Mouse (Mus musculus) liver, postnatal 0 days (tissue): ENCODE measurements around the gene Serpina1f. TPM values are rescaled to one million over a fixed set of nuclear protein-coding genes. Genes with fewer than 3 reads are reported as not detected.

Source experiments
- ATAC-seq: fragments of 200-750 bp; cut with Nextera tagmentation; 2 replicates; pipeline ENCODE4 v1.8.0; 2017; ENCODE audit warnings: mild to moderate bottlenecking, moderate library complexity
- DNase-seq: peaks from one replicate; pipeline ENCODE4 v3.0.0-alpha.2; 2016
- H3K27ac ChIP-seq: fragments of 300-500 bp; sonication (generic); 2 replicates; pipeline ENCODE4 v1.5.1; 2014; ENCODE audit warnings: antibody characterized with exemption, moderate library complexity, mild to moderate bottlenecking, low read depth
- H3K27me3 ChIP-seq: fragments of 300-500 bp; sonication (generic); 2 replicates; pipeline ENCODE4 v1.6.1; 2014; ENCODE audit warnings: low read length, control low read depth, mixed read lengths; ENCODE audit not compliant: insufficient read depth
- H3K36me3 ChIP-seq: fragments of 300-500 bp; sonication (generic); replicated peaks from 2 replicates; pipeline ENCODE4 v1.6.1; 2014; ENCODE audit warnings: mild to moderate bottlenecking, control low read depth, low read length, moderate library complexity, mixed read lengths; ENCODE audit not compliant: insufficient read depth
- H3K4me1 ChIP-seq: fragments of 300-500 bp; sonication (generic); 2 replicates; pipeline ENCODE4 v1.6.1; 2014; ENCODE audit warnings: antibody characterized with exemption, mild to moderate bottlenecking, control low read depth; ENCODE audit not compliant: insufficient read depth
- H3K4me2 ChIP-seq: fragments of 300-500 bp; sonication (generic); 2 replicates; pipeline ENCODE4 v1.6.1; 2014; ENCODE audit warnings: low read depth, mild to moderate bottlenecking, low read length, moderate library complexity, mixed read lengths
- H3K4me3 ChIP-seq: fragments of 300-500 bp; sonication (generic); 2 replicates; pipeline ENCODE4 v1.5.1; 2014; ENCODE audit warnings: low read depth, low read length
- H3K9ac ChIP-seq: fragments of 300-500 bp; sonication (generic); replicated peaks from 2 replicates; pipeline ENCODE4 v1.6.1; 2014; ENCODE audit warnings: mild to moderate bottlenecking, moderate library complexity
- H3K9me3 ChIP-seq: fragments of 300-500 bp; sonication (generic); 2 replicates; pipeline ENCODE4 v1.6.1; 2016; ENCODE audit warnings: mild to moderate bottlenecking, control low read depth, low read length, mixed read lengths
- CTCF ChIP-seq: sonication (generic); IDR thresholded peaks from 2 replicates; pipeline ENCODE4 v1.5.1; 2016; ENCODE audit warnings: antibody characterized with exemption, low read depth
- EP300 ChIP-seq: IDR thresholded peaks from 2 replicates; pipeline ENCODE4 v1.6.1; 2016; ENCODE audit warnings: antibody characterized with exemption, low read depth, mild to moderate bottlenecking
- WGBS: fragments of 180-500 bp; shearing (Covaris S2); extraction: QIAGEN DNeasy Blood & Tissue Kit; methylation state at CpG from one replicate; pipeline ENCODE4 v1.1.7; 2014; ENCODE audit not compliant: insufficient replicate concordance; 5-methylcytosine and 5-hydroxymethylcytosine counted together
- polyA plus RNA-seq: library from polyadenylated mRNA; unstranded; fragments of >200 nt; fragmentation: Nextera tagmentation; extraction: Ambion mirVana; gene quantifications from 2 replicates; pipeline ENCODE4 v1.2.1, GENCODE M21; 2015

The Serpina1f gene
- polyA plus RNA-seq, 1 experiment from 2014 or later = not detected

DNA sequence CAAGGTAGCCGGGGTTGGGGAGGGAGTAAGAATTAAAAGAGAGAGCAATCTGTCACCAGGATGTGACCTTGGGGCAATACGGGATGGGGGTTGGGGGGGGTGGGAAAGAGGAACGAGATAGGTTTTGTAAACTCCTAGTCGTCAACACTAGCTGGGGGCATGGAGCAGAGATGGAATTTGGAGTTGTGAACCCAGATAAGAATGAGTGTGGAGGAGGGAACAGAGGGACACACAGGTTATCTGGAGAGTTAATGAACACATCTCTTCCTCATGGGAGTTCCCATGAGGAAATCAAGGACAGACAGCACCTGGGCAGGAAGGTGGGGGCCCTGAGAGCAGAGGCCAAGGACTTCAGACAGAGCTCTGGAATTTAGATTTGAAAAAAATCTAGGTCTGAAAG, 10.8 kb upstream of the Serpina1f start:
- 39% methylated on average over 4 of the region's 4 CpGs for WGBS
- no peaks in the 10 kb centered on the region for H3K27me3 ChIP-seq
- no peak overlapping the region for H3K4me2 ChIP-seq
- H3K27ac ChIP-seq = no peak overlapping the region
- DNase-seq = no peak
- H3K9ac ChIP-seq = no peak overlapping the region
- ATAC-seq = peak; percentile 56; the same call in 1 of the 2 replicates
- H3K4me3 ChIP-seq = no peak overlapping the region
- no peaks in the 10 kb centered on the region for H3K36me3 ChIP-seq
- H3K9me3 ChIP-seq = no peaks in the 10 kb centered on the region
- H3K4me1 ChIP-seq = peaks cover 6% of the 10 kb centered on the region; the same call in 1 of the 2 replicates
- TF ChIP-seq CTCF = no peak
- TF ChIP-seq EP300 = no peak

DNA sequence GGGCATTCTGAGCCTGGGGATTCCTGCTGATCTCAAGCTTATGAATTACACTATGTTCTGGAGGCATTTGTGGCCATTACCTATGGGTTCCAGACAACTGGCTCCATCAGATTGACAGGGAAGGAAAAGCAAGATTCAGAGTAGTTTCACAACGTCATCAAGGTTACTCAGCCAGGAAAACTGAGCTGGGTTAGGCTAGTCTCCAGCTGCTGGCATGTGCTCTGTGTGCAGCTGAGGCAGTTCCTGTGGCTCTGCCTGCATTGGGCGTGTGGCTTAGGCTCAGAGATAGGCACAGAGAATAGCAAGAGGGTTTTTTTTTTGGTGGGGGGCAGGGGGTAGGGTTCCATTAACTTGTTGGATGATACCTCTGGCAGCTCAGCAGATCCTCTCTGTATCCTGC, 10.2 kb upstream of the Serpina1f start:
- TF ChIP-seq EP300 = no peak
- no peak for TF ChIP-seq CTCF
- Histone ChIP-seq H3K9ac (no peak overlapping the region), H3K4me1 (peaks cover 6% of the 10 kb centered on the region; the same call in 1 of the 2 replicates), H3K4me2 (no peak overlapping the region), H3K27ac (no peak overlapping the region), H3K4me3 (no peak overlapping the region), H3K9me3 (no peaks in the 10 kb centered on the region), H3K36me3 (no peaks in the 10 kb centered on the region), H3K27me3 (no peaks in the 10 kb centered on the region)
- ATAC-seq (no peak), DNase-seq (no peak)
- WGBS = 41% methylated on average over 2 of the region's 2 CpGs

DNA sequence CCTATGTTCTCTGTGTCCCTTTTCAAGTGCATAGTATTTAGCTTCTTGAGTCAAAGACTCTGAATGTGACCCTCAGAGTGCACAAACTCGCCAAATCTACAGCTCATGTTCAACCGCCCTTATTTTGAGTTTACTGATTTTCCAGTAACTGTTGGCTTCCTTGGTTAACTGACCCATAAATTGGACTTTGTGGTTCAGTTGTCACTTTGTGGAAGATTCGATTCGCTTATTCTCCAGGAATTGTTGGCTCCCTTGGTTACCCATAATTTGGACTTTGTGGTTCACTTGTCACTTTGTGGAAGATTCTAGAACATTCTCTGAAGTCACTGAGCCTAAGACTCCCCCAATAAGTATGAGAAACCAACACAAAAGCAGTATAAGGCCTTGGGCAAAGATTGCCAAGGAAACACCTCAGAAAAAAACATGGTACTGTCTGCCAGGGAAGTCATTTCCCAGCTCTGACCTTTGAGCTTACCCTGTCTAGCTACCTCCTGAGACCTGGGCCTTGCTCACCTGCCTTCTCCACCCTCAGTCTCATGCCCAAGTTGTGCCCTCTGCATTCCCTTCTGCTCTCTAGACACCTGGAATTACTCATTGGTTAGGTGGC, 4.9 kb upstream of the Serpina1f start:
- Histone ChIP-seq H3K27ac (no peak overlapping the region), H3K36me3 (no peaks in the 10 kb centered on the region), H3K27me3 (no peaks in the 10 kb centered on the region), H3K4me1 (no peaks in the 10 kb centered on the region), H3K4me2 (no peak overlapping the region), H3K9ac (no peak overlapping the region), H3K9me3 (no peaks in the 10 kb centered on the region), H3K4me3 (no peak overlapping the region)
- TF ChIP-seq EP300 = no peak
- TF ChIP-seq CTCF = no peak
- no peak for ATAC-seq
- no peak for DNase-seq
- WGBS = 69% methylated on average over 4 of the region's 4 CpGs

DNA sequence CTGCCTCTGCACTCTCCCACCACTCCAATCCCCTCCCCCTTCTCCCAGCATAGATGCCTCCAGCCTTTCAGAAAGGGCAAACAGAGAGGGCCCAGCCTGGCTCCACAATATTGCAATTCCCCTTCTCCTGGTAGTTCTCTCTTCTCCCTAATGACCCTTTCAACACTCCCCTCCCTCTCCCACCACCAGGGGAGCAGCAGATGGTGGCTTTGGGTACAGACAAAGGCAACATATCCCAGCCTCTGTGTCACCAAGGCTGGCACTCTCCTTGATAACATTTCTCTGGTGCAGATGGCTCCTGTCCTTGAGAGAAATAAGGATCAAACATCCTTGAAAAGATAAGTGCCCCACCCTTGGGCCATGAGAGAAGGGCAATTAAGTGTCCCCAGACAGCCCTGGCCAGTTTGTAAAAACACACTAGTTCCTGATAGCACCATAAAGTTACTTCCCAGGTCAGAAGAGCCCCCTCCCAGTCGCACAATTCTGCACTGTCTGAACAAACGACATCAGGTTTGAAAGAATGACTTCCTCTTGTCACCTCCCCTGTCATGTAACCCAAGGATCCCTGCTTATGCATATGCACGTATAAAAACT, 7.0 kb downstream of the Serpina1f start:
- no peak overlapping the region for H3K4me2 ChIP-seq
- WGBS = 24% methylated on average over 3 of the region's 3 CpGs
- ATAC-seq (no peak), DNase-seq (no peak)
- no peaks in the 10 kb centered on the region for H3K27me3 ChIP-seq
- no peak overlapping the region for H3K4me3 ChIP-seq
- H3K4me1 ChIP-seq = no peaks in the 10 kb centered on the region; the same call in none of the 2 replicates
- H3K36me3 ChIP-seq = no peaks in the 10 kb centered on the region
- no peak overlapping the region for H3K9ac ChIP-seq
- TF ChIP-seq CTCF = no peak
- TF ChIP-seq EP300 = no peak
- H3K27ac ChIP-seq = no peak overlapping the region
- no peaks in the 10 kb centered on the region for H3K9me3 ChIP-seq

DNA sequence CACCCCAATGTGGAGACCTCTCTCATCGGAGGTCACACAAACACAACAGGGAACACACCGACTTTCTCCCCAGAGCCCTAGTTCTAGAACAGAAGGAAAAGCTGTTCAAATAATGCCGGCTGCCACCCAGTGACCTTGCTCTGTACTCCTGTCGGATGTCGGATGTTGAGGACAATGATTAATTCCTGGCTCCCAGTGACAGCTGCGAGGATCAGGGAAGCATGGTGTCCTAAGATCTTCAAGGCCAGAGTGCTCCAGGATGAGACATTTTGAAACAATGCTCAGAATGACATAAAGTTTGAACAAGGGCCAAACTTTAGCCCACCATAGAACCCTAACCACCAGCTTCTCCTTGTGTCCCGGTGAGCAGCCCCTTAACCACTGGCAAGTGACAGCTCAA, 8.3 kb downstream of the Serpina1f start:
- no peak overlapping the region for H3K4me3 ChIP-seq
- ATAC-seq (peak; percentile 44; the same call in 1 of the 2 replicates), DNase-seq (no peak)

DNA sequence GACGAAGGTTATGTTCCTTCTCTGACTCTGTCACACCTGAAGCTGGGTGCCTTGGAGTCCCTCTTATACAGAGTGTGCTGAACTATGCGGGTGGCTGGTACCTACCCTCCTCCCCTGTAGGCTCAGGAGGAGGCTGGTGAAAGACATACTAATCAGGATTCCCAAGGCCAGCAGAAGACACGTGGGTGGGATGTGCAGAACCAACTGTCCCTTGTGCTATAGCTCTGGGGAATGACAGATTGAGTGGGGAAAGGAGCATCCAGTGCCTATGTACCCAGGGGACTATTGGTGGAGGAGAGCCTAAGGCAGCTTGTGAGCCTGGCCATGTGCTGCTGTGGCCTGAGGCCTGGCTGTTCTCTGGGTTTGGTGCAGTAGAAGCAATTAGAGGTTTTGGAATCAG, 9.3 kb downstream of the Serpina1f start:
- no peak overlapping the region for H3K27ac ChIP-seq
- H3K36me3 ChIP-seq = no peaks in the 10 kb centered on the region
- H3K4me3 ChIP-seq = no peak overlapping the region
- no peak overlapping the region for H3K9ac ChIP-seq
- no peaks in the 10 kb centered on the region; the same call in none of the 2 replicates for H3K4me1 ChIP-seq
- TF ChIP-seq EP300 (no peak), CTCF (no peak)
- ATAC-seq = no peak
- no peaks in the 10 kb centered on the region for H3K27me3 ChIP-seq
- no peak for DNase-seq
- H3K4me2 ChIP-seq = no peak overlapping the region
- no peaks in the 10 kb centered on the region for H3K9me3 ChIP-seq
- 50% methylated on average over 3 of the region's 3 CpGs for WGBS

More for the DNA sequence above, 8.3 kb downstream of the Serpina1f start:
- Histone ChIP-seq H3K4me2 (no peak overlapping the region), H3K36me3 (no peaks in the 10 kb centered on the region), H3K9me3 (no peaks in the 10 kb centered on the region), H3K9ac (no peak overlapping the region), H3K27ac (no peak overlapping the region), H3K4me1 (no peaks in the 10 kb centered on the region; the same call in none of the 2 replicates), H3K27me3 (no peaks in the 10 kb centered on the region)
- 40% methylated on average over 7 of the region's 7 CpGs for WGBS
- TF ChIP-seq EP300 = no peak
- TF ChIP-seq CTCF = no peak
